Mouse (Mus musculus) embryonic facial prominence, embryonic 14.5 days (tissue): ENCODE measurements at regions not wholly inside any gene's neighbourhood (a gene's known extent, or its start where the extent isn't known, plus 50 kb on each side); places are given as distances from the start of the nearest gene placed in this dataset.

Experiments used
- ATAC-seq: fragments of 200-750 bp; cut with Nextera tagmentation; 2 replicates; pipeline ENCODE4 v1.8.0; 2017; ENCODE audit warnings: low read depth, moderate number of reproducible peaks, moderate TSS enrichment
- DNase-seq: peaks from one replicate; pipeline ENCODE4 v3.0.0-alpha.2; 2015; ENCODE audit warnings: low spot score
- H3K27ac ChIP-seq: fragments of 300-500 bp; sonication (generic); replicated peaks from 2 replicates; pipeline ENCODE4 v1.5.1; 2014; ENCODE audit warnings: low read depth, mild to moderate bottlenecking, low read length, moderate library complexity
- H3K27me3 ChIP-seq: fragments of 300-500 bp; sonication (generic); replicated peaks from 2 replicates; pipeline ENCODE4 v1.6.1; 2014; ENCODE audit warnings: low read length; ENCODE audit not compliant: control insufficient read depth, insufficient read depth
- H3K36me3 ChIP-seq: fragments of 300-500 bp; sonication (generic); 2 replicates; pipeline ENCODE4 v1.6.1; 2014; ENCODE audit warnings: low read length, mixed read lengths; ENCODE audit not compliant: control insufficient read depth, insufficient read depth
- H3K4me1 ChIP-seq: fragments of 300-500 bp; sonication (generic); 2 replicates; pipeline ENCODE4 v1.6.1; 2014; ENCODE audit warnings: antibody characterized with exemption, low read length; ENCODE audit not compliant: control insufficient read depth, insufficient read depth
- H3K4me2 ChIP-seq: fragments of 300-500 bp; sonication (generic); 2 replicates; pipeline ENCODE4 v1.6.1; 2014; ENCODE audit warnings: low read depth, mild to moderate bottlenecking, low read length, moderate library complexity, mixed read lengths
- H3K4me3 ChIP-seq: fragments of 300-500 bp; sonication (generic); 2 replicates; pipeline ENCODE4 v1.5.1; 2014; ENCODE audit warnings: low read depth, mild to moderate bottlenecking, low read length
- H3K9ac ChIP-seq: fragments of 300-500 bp; sonication (generic); 2 replicates; pipeline ENCODE4 v1.6.1; 2014; ENCODE audit warnings: low read depth, mild to moderate bottlenecking, low read length, moderate library complexity, mixed read lengths
- H3K9me3 ChIP-seq: fragments of 300-500 bp; sonication (generic); 2 replicates; pipeline ENCODE4 v1.6.1; 2016; ENCODE audit warnings: low read length; ENCODE audit not compliant: control insufficient read depth
- WGBS: fragments of 180-500 bp; shearing (Covaris S2); extraction: QIAGEN DNeasy Blood & Tissue Kit; methylation state at CpG from one replicate; pipeline ENCODE4 v1.1.7; 2014; 5-methylcytosine and 5-hydroxymethylcytosine counted together

DNA sequence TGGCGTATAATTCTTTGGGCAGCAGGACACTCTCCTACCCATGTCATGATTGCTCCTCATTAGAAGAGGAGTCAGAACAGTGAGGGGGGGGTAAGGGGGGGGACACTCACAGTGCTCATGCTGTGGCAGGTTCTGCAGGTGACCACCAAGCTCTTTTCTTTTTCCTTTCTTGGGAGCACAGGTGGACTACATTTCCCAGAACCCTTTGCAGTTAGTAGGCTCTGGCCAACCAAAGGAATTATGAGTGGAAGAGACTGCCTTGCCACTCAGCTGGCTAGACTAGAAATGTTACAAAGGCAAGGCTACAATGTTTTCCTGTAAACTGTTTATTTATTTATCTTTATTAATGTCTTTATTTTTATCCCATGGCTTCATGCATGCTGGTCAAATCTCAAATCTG is 53.6 kb upstream of the Ifnlr1 start:
- Histone ChIP-seq H3K4me1 (no peaks in the 10 kb centered on the region; the same call in 1 of the 2 replicates), H3K9me3 (no peaks in the 10 kb centered on the region), H3K27me3 (no peaks in the 10 kb centered on the region), H3K4me3 (no peak overlapping the region), H3K4me2 (no peak overlapping the region), H3K27ac (no peak overlapping the region), H3K36me3 (no peaks in the 10 kb centered on the region), H3K9ac (no peak overlapping the region)
- 86% methylated on average over 1 of the region's 1 CpGs for WGBS
- DNase-seq (no peak), ATAC-seq (no peak)

DNA sequence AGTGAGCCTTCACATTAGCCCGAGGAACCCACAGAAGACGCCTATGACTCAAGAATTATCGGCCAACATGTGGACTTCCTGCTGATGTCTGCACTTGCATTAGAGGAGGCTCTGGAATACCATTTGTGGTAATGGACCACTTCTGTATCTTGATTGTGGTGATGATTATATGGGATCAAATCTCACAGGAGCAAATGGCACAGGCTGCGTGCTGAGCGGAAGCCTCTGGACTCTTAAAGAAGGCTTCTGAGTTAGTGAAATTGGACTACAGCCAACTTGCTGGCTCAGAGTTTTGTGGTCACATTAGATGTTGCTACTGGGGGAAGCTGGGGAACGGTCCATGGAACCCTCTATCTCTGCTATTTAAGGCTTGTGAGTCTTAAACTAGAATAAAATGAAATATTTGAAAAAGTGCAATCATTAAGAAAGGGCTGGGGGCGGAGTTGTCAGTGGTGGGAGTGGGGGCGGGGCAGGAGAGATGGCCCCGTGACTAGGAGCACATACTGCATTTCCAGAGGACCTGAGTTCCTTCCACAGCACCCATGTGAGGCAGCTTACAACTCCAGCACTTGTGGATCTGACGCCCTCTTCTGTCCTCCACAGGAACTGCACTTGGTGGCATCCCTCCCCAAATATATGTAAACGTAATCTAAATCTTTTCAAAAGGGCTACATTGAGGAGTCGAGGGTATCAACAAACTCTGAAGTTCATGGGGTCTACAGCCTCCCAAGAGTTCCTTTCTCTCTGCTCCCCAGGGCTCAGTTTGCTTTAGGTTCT is 56.1 kb upstream of the Ifnlr1 start:
- no peak overlapping the region for H3K27ac ChIP-seq
- no peaks in the 10 kb centered on the region for H3K9me3 ChIP-seq
- H3K4me1 ChIP-seq = no peaks in the 10 kb centered on the region; the same call in 1 of the 2 replicates
- no peak overlapping the region for H3K4me3 ChIP-seq
- no peak overlapping the region for H3K9ac ChIP-seq
- DNase-seq = peak; percentile 56
- 74% methylated on average over 12 of the region's 12 CpGs for WGBS
- no peak overlapping the region for H3K4me2 ChIP-seq
- ATAC-seq = no peak
- no peaks in the 10 kb centered on the region for H3K27me3 ChIP-seq
- no peaks in the 10 kb centered on the region for H3K36me3 ChIP-seq

DNA sequence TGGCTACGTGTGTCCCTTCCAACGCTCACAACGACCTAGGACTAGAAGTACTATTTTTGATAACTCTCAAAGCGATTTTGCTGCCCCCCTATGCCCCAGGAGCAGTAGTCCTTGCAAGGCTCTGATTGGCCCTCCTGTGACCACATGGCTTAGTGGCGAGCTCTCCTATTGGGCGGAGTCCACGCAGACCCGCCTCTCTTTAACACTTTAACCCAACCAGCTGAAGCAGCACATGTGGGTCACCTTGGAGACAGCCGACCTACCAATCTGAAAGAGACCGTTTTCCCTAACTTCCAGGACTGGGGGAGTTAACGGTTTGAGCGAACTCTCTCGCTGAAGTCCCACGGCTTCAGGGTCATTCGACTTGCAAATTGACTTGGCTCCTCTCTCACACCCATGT is 53.0 kb upstream of the Grhl3 start:
- 84% methylated on average over 15 of the region's 15 CpGs for WGBS
- H3K4me3 ChIP-seq = no peak overlapping the region
- no peak for ATAC-seq
- H3K4me1 ChIP-seq = no peaks in the 10 kb centered on the region; the same call in 1 of the 2 replicates
- no peaks in the 10 kb centered on the region for H3K9me3 ChIP-seq
- no peaks in the 10 kb centered on the region for H3K36me3 ChIP-seq
- no peak overlapping the region for H3K27ac ChIP-seq
- no peak overlapping the region for H3K9ac ChIP-seq
- no peak for DNase-seq
- no peak overlapping the region for H3K4me2 ChIP-seq
- H3K27me3 ChIP-seq = no peaks in the 10 kb centered on the region

DNA sequence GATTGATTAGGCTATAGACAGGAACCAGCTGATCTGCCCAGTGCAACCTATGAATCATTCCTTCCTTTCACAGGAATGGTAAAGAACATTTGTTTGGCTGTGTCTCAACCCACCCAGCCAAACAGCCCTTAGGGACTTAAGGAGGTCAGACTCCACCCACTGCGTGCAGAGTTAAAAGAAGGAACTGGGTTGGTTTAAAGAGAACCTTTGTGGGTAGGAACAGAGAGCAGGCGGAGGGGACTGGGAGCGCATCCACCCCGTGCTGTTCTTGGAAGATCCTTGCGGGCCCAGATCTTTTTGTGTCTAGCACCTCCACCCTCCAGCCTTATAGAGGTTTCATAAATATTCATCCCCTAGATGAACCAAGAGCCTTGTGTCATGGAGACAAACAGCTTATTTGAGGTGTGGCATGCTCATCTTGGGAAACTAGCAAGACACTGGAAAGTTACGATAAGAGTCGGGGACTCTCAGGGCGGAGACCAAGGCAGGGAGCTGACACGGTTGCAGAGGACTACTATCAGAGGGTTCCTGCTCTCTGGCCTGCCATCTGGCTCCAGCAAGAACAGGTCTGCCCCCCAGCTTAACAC is 49.8 kb upstream of the Grhl3 start:
- Histone ChIP-seq H3K4me1 (peaks cover 2% of the 10 kb centered on the region), H3K9me3 (no peaks in the 10 kb centered on the region), H3K9ac (no peak overlapping the region), H3K27me3 (0 out of 2 replicates have a peak, but pooled peaks cover 1% of the 10 kb centered on the region), H3K27ac (no peak overlapping the region), H3K4me3 (no peak overlapping the region), H3K36me3 (no peaks in the 10 kb centered on the region), H3K4me2 (no peak overlapping the region)
- ATAC-seq (no peak), DNase-seq (no peak)
- 81% methylated on average over 9 of the region's 9 CpGs for WGBS
